Mouse (Mus musculus) liver, embryonic 14.5 days (tissue): ENCODE measurements at regions not wholly inside any gene's neighbourhood (a gene's known extent, or its start where the extent isn't known, plus 50 kb on each side); places are given as distances from the start of the nearest gene placed in this dataset.

Experiments
- CTCF ChIP-seq: IDR thresholded peaks from 2 replicates; pipeline ENCODE4 v1.5.1; 2016; ENCODE audit warnings: antibody characterized with exemption, low read depth, control low read depth
- EP300 ChIP-seq: IDR thresholded peaks from 2 replicates; pipeline ENCODE4 v1.6.1; 2016; ENCODE audit warnings: antibody characterized with exemption, low read depth

- no peak for TF ChIP-seq EP300
- TF ChIP-seq CTCF, result no peak
Observed at GRCm38 (mm10) chr14:105056171-105056570, 121.0 kb downstream of the Rbm26 start.
